Mouse (Mus musculus): ENCODE results near the gene Gm3045.

Gm3045 gene

GRCm38 (mm10) chr13:56482146-56482545 lies 55.8 kb downstream of the Gm3045 start, which contains the start of gene Il9:
Gene Il9, minus strand, starts transcription at chr13:56482246.
- DNase-seq (ENCODE audit: extremely low read depth, insufficient read length, low spot score) = no peak
